Mouse (Mus musculus): ENCODE data around the gene Akt1s1.

GRCm38 (mm10) chr7:44867802-44868201, 19.0 kb downstream of the Akt1s1 start:
- TF ChIP-seq CTCF (IDR thresholded peaks at IDR 0.05; ENCODE audit: borderline replicate concordance, insufficient read depth, low read length) (no peak), POLR2A (IDR thresholded peaks at IDR 0.05; ENCODE audit: low read depth, low read length) (no peak)

All from embryonic fibroblast, embryonic 13.5 days (primary cell).